Mouse (Mus musculus): ENCODE results near the gene Lce1d.

GRCm38 (mm10) chr3:92638653-92638991, 48.4 kb downstream of the Lce1d start:
- no peak for TF ChIP-seq CTCF (IDR thresholded peaks at IDR 0.05; ENCODE audit: control insufficient read depth, insufficient read depth, insufficient read length)
- TF ChIP-seq MAX (IDR thresholded peaks at IDR 0.05) = no peak
- TF ChIP-seq USF1 (IDR thresholded peaks at IDR 0.05; ENCODE audit: low read depth) = no peak
- TF ChIP-seq CEBPB (IDR thresholded peaks at IDR 0.05; ENCODE audit: low read depth) = no peak
- TF ChIP-seq MYOD1 (IDR thresholded peaks at IDR 0.05; ENCODE audit: control insufficient read depth, insufficient read length, low read depth) = no peak

Data from C2C12 (cell line).